In genomic region chr2:27584546-27584945, GRCm38 (mm10) we compare ENCODE assay signal across 15 mouse cellular contexts.
"Had no signal": no experiment of that assay in that cellular context is flagged by ENCODE, and none has a peak within 500 bp of the region (broad histone marks: within the 10 kb centered on the region; RNA-seq: fewer than 3 reads in every experiment).

No protein-coding gene starts in this region.

- ATAC-seq: midbrain, embryonic 15.5 days had no signal

- H3K27ac ChIP-seq: limb, embryonic 13.5 days; midbrain, embryonic 10.5 days; midbrain, embryonic 15.5 days; neural tube, embryonic 13.5 days had no signal

- H3K27me3 ChIP-seq: limb, embryonic 13.5 days; midbrain, embryonic 15.5 days had no signal

- H3K9ac ChIP-seq: limb, embryonic 13.5 days; midbrain, embryonic 15.5 days; neural tube, embryonic 13.5 days had no signal

- H3K36me3 ChIP-seq: limb, embryonic 13.5 days; midbrain, embryonic 10.5 days; midbrain, embryonic 15.5 days; neural tube, embryonic 13.5 days had no signal

- H3K9me3 ChIP-seq: limb, embryonic 13.5 days; midbrain, embryonic 15.5 days; neural tube, embryonic 13.5 days had no signal

- H3K4me2 ChIP-seq: limb, embryonic 13.5 days; liver, embryonic 11.5 days; midbrain, embryonic 15.5 days; neural tube, embryonic 13.5 days had no signal

- DNase-seq: kidney, adult 11 months; kidney, postnatal 25 days; left cerebral cortex, postnatal 4 days; lung, adult 18-20 months; lung, postnatal 4 days; retina, postnatal 1 day; right cerebral cortex, postnatal 4 days; spleen, adult 18-20 months; thymus, adult 2 months; thymus, postnatal 25 days had no signal

- H3K4me3 ChIP-seq: limb, embryonic 13.5 days; midbrain, embryonic 10.5 days; midbrain, embryonic 15.5 days; neural tube, embryonic 13.5 days had no signal

- H3K4me1 ChIP-seq: midbrain, embryonic 15.5 days had no signal
